Mouse (Mus musculus): ENCODE data around the gene Lima1. TPM values are rescaled to one million over a fixed set of nuclear protein-coding genes. Genes with fewer than 3 reads are reported as not detected.

The Lima1 gene
- total and polyA plus RNA-seq, 2 experiments from 2014 or later = 6.9 to 8.0 TPM

GRCm38 (mm10) chr15:99768761-99769160 lies 106.5 kb downstream of the Lima1 start:
- WGBS = 95% methylated on average over 1 of the region's 1 CpGs
- no peak for ATAC-seq
- peaks cover 5% of the 10 kb centered on the region; the same call in 1 of the 2 replicates for H3K4me1 ChIP-seq (ENCODE audit: insufficient read depth, low read length)
- no peak for TF ChIP-seq CTCF (IDR thresholded peaks at IDR 0.05; ENCODE audit: low read depth)
- H3K27ac ChIP-seq = no peak overlapping the region
- H3K36me3 ChIP-seq (ENCODE audit: insufficient read depth, low read length) = no peaks in the 10 kb centered on the region
- no peak overlapping the region for H3K9ac ChIP-seq (replicated peaks; ENCODE audit: low read length)
- H3K4me2 ChIP-seq (ENCODE audit: low read depth, low read length) = no peak overlapping the region
- no peak for DNase-seq (ENCODE audit: low spot score)
- H3K9me3 ChIP-seq (ENCODE audit: low read length) = no peaks in the 10 kb centered on the region
- H3K4me3 ChIP-seq (ENCODE audit: low read length) = no peak overlapping the region
- H3K27me3 ChIP-seq (ENCODE audit: insufficient read depth, low read length) = no peaks in the 10 kb centered on the region

DNA sequence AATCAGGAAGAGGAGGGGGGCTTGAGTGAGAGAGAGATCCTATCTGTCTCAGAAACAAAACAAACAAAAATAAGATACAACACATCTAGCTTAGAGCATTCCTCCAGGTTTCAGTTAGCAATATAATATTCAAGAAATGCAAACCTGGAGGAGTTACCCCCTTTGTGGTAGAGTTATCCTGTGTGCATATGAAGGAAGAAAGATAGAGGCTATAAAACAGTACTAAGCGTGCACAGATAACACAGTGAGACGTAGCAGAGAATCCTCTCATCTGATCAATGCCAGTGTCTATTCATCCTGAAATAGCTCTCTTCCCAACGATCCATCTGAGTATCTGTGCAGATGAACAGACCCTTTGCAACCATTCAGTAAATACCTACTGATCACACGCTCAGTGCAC lies 107.8 kb downstream of the Lima1 start:
- no peaks in the 10 kb centered on the region for H3K9me3 ChIP-seq (ENCODE audit: low read length)
- H3K4me1 ChIP-seq (ENCODE audit: insufficient read depth, low read length) = peaks cover 5% of the 10 kb centered on the region; the same call in 1 of the 2 replicates
- no peaks in the 10 kb centered on the region for H3K36me3 ChIP-seq (ENCODE audit: insufficient read depth, low read length)
- no peak for ATAC-seq
- TF ChIP-seq CTCF (IDR thresholded peaks at IDR 0.05; ENCODE audit: low read depth) = no peak
- no peak overlapping the region for H3K9ac ChIP-seq (replicated peaks; ENCODE audit: low read length)
- H3K27me3 ChIP-seq (ENCODE audit: insufficient read depth, low read length) = no peaks in the 10 kb centered on the region
- no peak overlapping the region for H3K4me3 ChIP-seq (ENCODE audit: low read length)
- WGBS = 89% methylated on average over 4 of the region's 4 CpGs
- no peak for DNase-seq (ENCODE audit: low spot score)
- no peak overlapping the region for H3K27ac ChIP-seq
- H3K4me2 ChIP-seq (ENCODE audit: low read depth, low read length) = no peak overlapping the region

DNA sequence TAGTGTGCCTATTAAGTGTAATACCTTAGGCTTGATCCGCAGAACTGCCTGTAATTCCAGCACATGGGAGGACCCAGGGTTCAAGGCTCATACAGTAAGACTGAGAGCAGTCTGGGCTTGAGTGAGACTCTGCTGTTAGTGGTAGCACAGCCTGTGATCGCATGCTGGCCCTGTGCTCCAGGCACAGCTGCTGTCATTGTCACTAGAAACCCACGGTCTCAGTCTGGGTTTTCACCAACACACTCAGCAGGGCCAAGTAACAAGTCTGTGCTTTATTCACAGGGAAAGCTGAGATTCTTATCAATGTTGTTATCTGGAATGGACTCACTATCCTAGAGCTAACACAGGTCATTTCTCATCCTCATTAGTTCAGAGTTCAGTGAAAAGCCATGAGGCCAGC lies 121.1 kb downstream of the Lima1 start:
- H3K9ac ChIP-seq (replicated peaks; ENCODE audit: low read length) = no peak overlapping the region
- no peak overlapping the region for H3K4me2 ChIP-seq (ENCODE audit: low read depth, low read length)
- no peaks in the 10 kb centered on the region for H3K27me3 ChIP-seq (ENCODE audit: insufficient read depth, low read length)
- no peak overlapping the region for H3K27ac ChIP-seq
- H3K9me3 ChIP-seq (ENCODE audit: low read length) = no peaks in the 10 kb centered on the region
- WGBS = 65% methylated on average over 3 of the region's 3 CpGs
- TF ChIP-seq CTCF (IDR thresholded peaks at IDR 0.05; ENCODE audit: low read depth) = no peak
- ATAC-seq (no peak), DNase-seq (ENCODE audit: low spot score) (no peak)
- no peaks in the 10 kb centered on the region for H3K36me3 ChIP-seq (ENCODE audit: insufficient read depth, low read length)
- no peak overlapping the region for H3K4me3 ChIP-seq (ENCODE audit: low read length)
- no peaks in the 10 kb centered on the region for H3K4me1 ChIP-seq (ENCODE audit: insufficient read depth, low read length)

DNA sequence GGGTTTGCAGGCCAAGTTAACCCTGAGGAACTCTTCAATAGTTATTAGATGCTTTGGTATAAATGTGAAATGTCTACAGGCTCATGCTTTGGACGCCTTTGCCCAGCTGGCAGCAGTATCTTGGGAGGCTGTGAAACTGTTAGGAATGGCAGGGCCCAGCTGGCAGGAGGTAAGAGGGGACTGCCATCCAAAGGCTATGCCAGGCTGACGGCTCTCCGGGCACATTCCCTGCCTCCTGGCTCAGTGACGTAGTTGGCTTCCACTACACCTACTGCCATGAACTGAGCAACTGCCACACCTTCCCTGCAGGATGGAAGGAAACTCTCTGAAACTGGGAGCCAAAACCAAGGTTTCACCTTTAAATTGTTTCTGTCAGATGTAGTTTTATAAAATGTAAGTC lies 135.0 kb downstream of the Lima1 start:
- H3K9ac ChIP-seq (replicated peaks; ENCODE audit: low read length) = no peak overlapping the region
- H3K27ac ChIP-seq = no peak overlapping the region
- H3K36me3 ChIP-seq (ENCODE audit: insufficient read depth, low read length) = peaks cover 68% of the 10 kb centered on the region
- TF ChIP-seq CTCF (IDR thresholded peaks at IDR 0.05; ENCODE audit: low read depth) = no peak
- no peaks in the 10 kb centered on the region for H3K27me3 ChIP-seq (ENCODE audit: insufficient read depth, low read length)
- no peak overlapping the region for H3K4me3 ChIP-seq (ENCODE audit: low read length)
- H3K4me1 ChIP-seq (ENCODE audit: insufficient read depth, low read length) = no peaks in the 10 kb centered on the region
- no peak for ATAC-seq
- no peak overlapping the region for H3K4me2 ChIP-seq (ENCODE audit: low read depth, low read length)
- no peak for DNase-seq (ENCODE audit: low spot score)
- 89% methylated on average over 4 of the region's 4 CpGs for WGBS
- no peaks in the 10 kb centered on the region for H3K9me3 ChIP-seq (ENCODE audit: low read length)

DNA sequence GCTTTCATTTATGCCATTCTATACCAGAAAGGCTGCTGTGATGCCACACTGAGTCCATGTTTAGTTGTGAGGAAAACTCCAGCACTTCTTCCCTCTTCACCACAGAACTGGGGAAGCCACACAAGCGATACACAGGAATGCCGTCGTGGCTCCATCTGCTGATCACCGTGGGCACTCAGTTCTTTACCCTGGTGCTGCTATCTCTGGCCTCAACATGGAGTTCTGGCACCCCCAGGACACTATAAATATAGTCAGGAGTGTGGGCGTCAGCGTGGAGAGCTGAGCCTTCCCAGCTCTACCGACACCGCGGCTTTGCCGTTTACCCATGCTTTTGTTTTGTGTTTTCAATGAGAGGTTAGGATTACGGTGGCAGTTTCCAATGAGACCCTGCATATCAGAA lies 138.6 kb downstream of the Lima1 start:
- no peaks in the 10 kb centered on the region for H3K9me3 ChIP-seq (ENCODE audit: low read length)
- no peak overlapping the region for H3K9ac ChIP-seq (replicated peaks; ENCODE audit: low read length)
- H3K4me3 ChIP-seq (ENCODE audit: low read length) = no peak overlapping the region
- peaks cover 57% of the 10 kb centered on the region for H3K36me3 ChIP-seq (ENCODE audit: insufficient read depth, low read length)
- no peak for TF ChIP-seq CTCF (IDR thresholded peaks at IDR 0.05; ENCODE audit: low read depth)
- no peak for DNase-seq (ENCODE audit: low spot score)
- no peak overlapping the region for H3K27ac ChIP-seq
- H3K4me2 ChIP-seq (ENCODE audit: low read depth, low read length) = no peak overlapping the region
- H3K4me1 ChIP-seq (ENCODE audit: insufficient read depth, low read length) = no peaks in the 10 kb centered on the region
- ATAC-seq = no peak
- no peaks in the 10 kb centered on the region for H3K27me3 ChIP-seq (ENCODE audit: insufficient read depth, low read length)
- 89% methylated on average over 11 of the region's 11 CpGs for WGBS

DNA sequence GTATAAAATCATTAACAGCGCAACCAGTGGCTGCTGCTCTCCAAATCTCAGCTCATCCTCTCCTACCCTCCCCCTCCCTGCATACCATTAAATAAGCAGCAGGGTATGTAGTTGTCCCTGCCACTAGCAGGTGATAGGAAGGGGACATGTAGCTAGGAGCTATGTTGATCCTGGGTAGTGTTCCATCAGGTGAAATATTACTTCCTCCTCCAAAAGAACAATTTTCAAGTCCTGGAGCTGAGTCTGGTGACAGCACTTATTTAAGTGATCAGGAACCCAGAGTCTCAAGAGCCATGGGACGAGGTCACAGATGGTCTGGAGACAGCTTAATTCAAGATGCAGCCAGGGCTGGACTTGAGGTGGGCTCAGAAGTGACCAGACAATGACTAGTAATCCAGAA lies 139.6 kb downstream of the Lima1 start:
- H3K4me3 ChIP-seq (ENCODE audit: low read length) = no peak overlapping the region
- no peak overlapping the region for H3K27ac ChIP-seq
- no peak for TF ChIP-seq CTCF (IDR thresholded peaks at IDR 0.05; ENCODE audit: low read depth)
- DNase-seq (ENCODE audit: low spot score) (no peak), ATAC-seq (no peak)
- no peak overlapping the region for H3K9ac ChIP-seq (replicated peaks; ENCODE audit: low read length)
- no peak overlapping the region for H3K4me2 ChIP-seq (ENCODE audit: low read depth, low read length)
- no peaks in the 10 kb centered on the region for H3K9me3 ChIP-seq (ENCODE audit: low read length)
- peaks cover 49% of the 10 kb centered on the region for H3K36me3 ChIP-seq (ENCODE audit: insufficient read depth, low read length)
- no peaks in the 10 kb centered on the region for H3K4me1 ChIP-seq (ENCODE audit: insufficient read depth, low read length)
- WGBS = 90% methylated on average over 2 of the region's 2 CpGs
- H3K27me3 ChIP-seq (ENCODE audit: insufficient read depth, low read length) = no peaks in the 10 kb centered on the region

- no peak for ATAC-seq
- 95% methylated on average over 5 of the region's 5 CpGs for WGBS
These were observed 142.1 kb downstream of the Lima1 start for GRCm38 (mm10) chr15:99733186-99733585.

More at GRCm38 (mm10) chr15:99733186-99733585, 142.1 kb downstream of the Lima1 start:
- peaks cover 28% of the 10 kb centered on the region for H3K36me3 ChIP-seq (ENCODE audit: insufficient read depth, low read length)
- no peak overlapping the region for H3K4me3 ChIP-seq (ENCODE audit: low read length)
- no peak overlapping the region for H3K9ac ChIP-seq (replicated peaks; ENCODE audit: low read length)
- H3K9me3 ChIP-seq (ENCODE audit: low read length) = no peaks in the 10 kb centered on the region
- H3K27me3 ChIP-seq (ENCODE audit: insufficient read depth, low read length) = no peaks in the 10 kb centered on the region
- no peak for TF ChIP-seq CTCF (IDR thresholded peaks at IDR 0.05; ENCODE audit: low read depth)
- no peak for DNase-seq (ENCODE audit: low spot score)
- no peak overlapping the region for H3K27ac ChIP-seq
- no peak overlapping the region for H3K4me2 ChIP-seq (ENCODE audit: low read depth, low read length)
- H3K4me1 ChIP-seq (ENCODE audit: insufficient read depth, low read length) = no peaks in the 10 kb centered on the region

All from hindbrain, postnatal 0 days (tissue).